Mouse (Mus musculus): ENCODE data around the gene Pias3. TPM values are rescaled to one million over a fixed set of nuclear protein-coding genes. Genes with fewer than 3 reads are reported as not detected.
A peak's percentile ranks its signal among the peaks of the same experiment; 100 is the strongest.
"Not testable (repeated sequence)": the region's sequence is repeated elsewhere in the genome, so short reads cannot be mapped to it uniquely, and the experiment has no call there.

Pias3 gene
- 43.5 and 44.0 TPM in 2 replicates for polyA plus RNA-seq (2012; ENCODE audit: insufficient read depth, insufficient read length, missing spikeins)

DNA sequence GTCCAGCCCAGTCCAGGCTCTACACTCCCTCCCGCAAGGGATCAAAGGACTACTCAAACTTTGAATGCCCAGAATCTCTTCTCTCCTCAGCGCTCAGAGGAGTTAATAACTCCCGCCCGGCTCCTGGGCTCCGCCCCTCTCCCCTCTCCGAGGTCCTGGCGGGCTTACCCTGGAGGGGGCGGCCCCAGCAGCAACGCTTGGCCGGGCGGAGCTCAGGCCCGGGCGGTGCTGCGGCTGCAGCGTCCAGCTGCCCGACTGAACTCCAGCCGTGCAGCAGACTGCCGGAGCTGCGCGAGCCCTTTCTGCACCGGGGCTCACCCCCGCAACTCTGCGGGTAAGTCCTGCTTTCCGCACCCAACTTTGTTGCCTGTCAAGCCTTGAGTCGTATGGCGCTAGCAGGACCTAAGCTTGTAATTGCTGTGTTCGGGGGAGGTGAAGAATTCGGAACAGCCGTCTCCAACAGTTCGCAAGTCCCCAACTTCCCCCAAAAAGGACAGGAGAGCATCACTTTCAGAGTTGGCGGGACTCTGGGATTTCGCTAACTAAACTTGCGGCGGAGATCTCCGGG lies at the start of gene Pias3:
Gene Pias3 (plus strand): TSS at position 187 of the 568 bp plus-strand sequence.
- TF ChIP-seq POLR2A (IDR thresholded peaks at IDR 0.05; ENCODE audit: borderline replicate concordance, low read depth, low read length) (no peak), CTCF (IDR thresholded peaks at IDR 0.05; ENCODE audit: low read depth, low read length) (no peak)
- H3K4me3 ChIP-seq (ENCODE audit: insufficient read depth, low read length), result peak within 1 kb of the TSS; percentile 93
- peak within 1 kb of the TSS; percentile 53 for H3K27ac ChIP-seq (ENCODE audit: insufficient read depth, low read depth, low read length)
- peaks cover 15% of the 10 kb centered on the region for H3K4me1 ChIP-seq (ENCODE audit: control insufficient read depth, insufficient read depth, low read length)

DNA sequence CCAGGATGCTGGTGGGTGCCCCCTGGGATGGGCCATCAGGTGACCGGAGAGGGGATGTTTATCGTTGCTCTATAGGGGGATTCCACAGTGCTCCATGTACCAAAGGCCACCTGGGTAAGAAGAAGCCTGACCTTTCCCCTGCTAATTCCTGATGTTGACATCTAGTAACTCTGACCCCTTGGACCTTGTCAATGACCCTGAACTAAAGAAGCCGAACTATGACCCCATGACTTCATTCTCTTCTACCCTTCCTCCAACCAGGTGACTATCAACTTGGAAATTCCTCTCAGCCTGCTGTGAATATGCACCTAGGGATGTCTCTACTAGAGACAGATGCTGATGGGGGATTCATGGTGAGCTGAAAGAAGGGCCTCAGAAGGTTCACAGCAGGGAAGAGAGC lies 48.8 kb upstream of the Pias3 start:
- no peak overlapping the region for H3K4me3 ChIP-seq (ENCODE audit: insufficient read depth, low read length)
- no peaks in the 10 kb centered on the region for H3K4me1 ChIP-seq (ENCODE audit: control insufficient read depth, insufficient read depth, low read length)
- H3K27ac ChIP-seq (ENCODE audit: insufficient read depth, low read depth, low read length), result no peak overlapping the region
- TF ChIP-seq POLR2A (IDR thresholded peaks at IDR 0.05; ENCODE audit: borderline replicate concordance, low read depth, low read length) (no peak), CTCF (IDR thresholded peaks at IDR 0.05; ENCODE audit: low read depth, low read length) (no peak)

DNA sequence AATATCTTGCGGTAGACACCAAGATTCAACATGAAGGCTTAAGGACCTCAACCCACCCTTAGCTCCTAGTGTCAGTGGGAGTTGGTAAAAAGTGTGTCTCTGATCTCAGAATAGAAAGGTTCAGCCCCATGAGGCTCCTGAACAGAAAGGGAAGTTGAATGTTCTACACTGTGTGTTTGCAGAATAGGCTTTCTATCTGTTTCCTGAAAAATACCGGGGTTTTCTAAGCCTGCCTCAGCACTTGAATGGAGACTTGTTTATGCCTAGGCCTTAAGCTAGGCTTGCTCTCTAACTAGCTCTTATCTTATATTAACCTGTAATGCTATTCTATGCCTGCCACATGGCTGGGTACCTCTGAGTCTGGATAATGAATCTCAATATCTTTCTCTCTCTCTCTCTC lies 35.3 kb upstream of the Pias3 start:
- TF ChIP-seq CTCF (IDR thresholded peaks at IDR 0.05; ENCODE audit: low read depth, low read length) (no peak), POLR2A (IDR thresholded peaks at IDR 0.05; ENCODE audit: borderline replicate concordance, low read depth, low read length) (no peak)
- H3K27ac ChIP-seq (ENCODE audit: insufficient read depth, low read depth, low read length), result peak overlapping the region; percentile 76
- no peak overlapping the region for H3K4me3 ChIP-seq (ENCODE audit: insufficient read depth, low read length)

DNA sequence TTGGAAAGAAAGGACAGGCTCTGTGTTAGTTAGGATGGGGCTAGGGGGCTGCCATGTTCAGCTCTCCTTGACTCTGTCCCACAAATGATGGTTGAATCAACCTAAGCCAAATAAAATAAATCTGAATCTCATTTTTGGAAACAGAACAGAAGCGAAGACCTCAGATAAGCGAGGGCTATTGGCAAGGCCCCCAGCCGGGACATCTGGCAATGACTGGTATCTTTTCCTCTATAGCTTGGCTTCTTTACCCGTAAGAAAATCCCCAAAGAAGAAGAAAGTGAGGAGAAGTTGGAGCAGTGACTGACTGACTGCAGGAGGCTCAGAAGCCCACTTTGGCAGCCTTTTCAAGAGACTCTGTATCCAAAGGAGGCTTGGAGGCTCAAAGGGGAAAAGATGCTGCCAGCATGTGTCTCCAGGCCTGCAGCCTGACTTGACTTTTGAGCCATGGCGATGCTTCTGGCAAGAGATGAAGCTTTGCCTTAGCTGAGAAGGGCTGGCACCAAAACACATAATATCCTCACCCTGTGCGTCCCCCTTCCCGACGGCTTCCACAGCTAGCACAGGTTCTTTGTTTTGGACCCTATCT lies 33.4 kb upstream of the Pias3 start:
- Histone ChIP-seq H3K4me1 (ENCODE audit: control insufficient read depth, insufficient read depth, low read length) (peaks cover 17% of the 10 kb centered on the region), H3K27ac (ENCODE audit: insufficient read depth, low read depth, low read length) (no peak overlapping the region)
- TF ChIP-seq CTCF (IDR thresholded peaks at IDR 0.05; ENCODE audit: low read depth, low read length), result no peak
- no peak for TF ChIP-seq POLR2A (IDR thresholded peaks at IDR 0.05; ENCODE audit: borderline replicate concordance, low read depth, low read length)

More for the DNA sequence above, 35.3 kb upstream of the Pias3 start:
- peaks cover 17% of the 10 kb centered on the region for H3K4me1 ChIP-seq (ENCODE audit: control insufficient read depth, insufficient read depth, low read length)

DNA sequence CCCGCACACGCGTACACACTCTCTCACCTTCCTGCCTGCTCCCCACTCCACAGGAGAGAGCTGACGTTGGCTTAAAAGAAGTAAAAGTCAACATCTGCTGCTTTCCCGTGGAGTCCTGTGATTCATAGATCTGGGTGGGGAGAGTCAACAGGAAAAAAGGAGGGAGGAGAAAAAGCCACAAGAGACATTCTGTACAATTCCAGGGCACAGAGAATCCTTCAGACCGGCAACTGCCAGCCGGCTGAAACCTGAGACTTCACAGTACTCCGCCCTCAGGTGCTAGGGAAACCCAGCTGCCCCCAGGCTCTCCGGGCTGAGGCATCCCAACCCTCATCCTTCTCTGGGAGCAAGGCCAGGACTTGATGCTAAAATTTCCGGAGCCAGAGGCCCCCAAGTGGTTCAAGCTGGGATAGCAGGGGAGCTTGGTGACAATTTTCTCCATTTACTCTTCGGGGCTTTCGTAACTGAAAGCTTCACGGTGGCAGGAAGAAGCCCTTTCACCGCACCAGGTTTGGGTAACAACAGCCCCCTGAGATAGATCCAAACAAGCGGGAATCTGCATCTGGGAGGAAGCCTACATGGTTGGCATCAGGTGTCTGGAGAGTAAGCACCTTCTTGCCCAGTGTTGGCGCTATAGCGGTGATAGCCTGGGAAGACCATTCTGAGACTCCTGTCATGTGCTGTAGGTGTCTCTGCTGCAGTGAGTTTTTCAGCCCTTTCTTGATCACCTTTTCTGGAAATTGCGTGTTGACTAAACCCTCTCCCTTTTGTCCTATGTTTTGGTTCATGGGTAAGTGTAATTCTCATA lies 32.5 kb upstream of the Pias3 start:
- peaks cover 17% of the 10 kb centered on the region for H3K4me1 ChIP-seq (ENCODE audit: control insufficient read depth, insufficient read depth, low read length)
- H3K27ac ChIP-seq (ENCODE audit: insufficient read depth, low read depth, low read length), result no peak overlapping the region
- H3K4me3 ChIP-seq (ENCODE audit: insufficient read depth, low read length), result no peak overlapping the region
- TF ChIP-seq CTCF (IDR thresholded peaks at IDR 0.05; ENCODE audit: low read depth, low read length) (peak; percentile 66), POLR2A (IDR thresholded peaks at IDR 0.05; ENCODE audit: borderline replicate concordance, low read depth, low read length) (no peak)

More for the DNA sequence above, 33.4 kb upstream of the Pias3 start:
- no peak overlapping the region for H3K4me3 ChIP-seq (ENCODE audit: insufficient read depth, low read length)

DNA sequence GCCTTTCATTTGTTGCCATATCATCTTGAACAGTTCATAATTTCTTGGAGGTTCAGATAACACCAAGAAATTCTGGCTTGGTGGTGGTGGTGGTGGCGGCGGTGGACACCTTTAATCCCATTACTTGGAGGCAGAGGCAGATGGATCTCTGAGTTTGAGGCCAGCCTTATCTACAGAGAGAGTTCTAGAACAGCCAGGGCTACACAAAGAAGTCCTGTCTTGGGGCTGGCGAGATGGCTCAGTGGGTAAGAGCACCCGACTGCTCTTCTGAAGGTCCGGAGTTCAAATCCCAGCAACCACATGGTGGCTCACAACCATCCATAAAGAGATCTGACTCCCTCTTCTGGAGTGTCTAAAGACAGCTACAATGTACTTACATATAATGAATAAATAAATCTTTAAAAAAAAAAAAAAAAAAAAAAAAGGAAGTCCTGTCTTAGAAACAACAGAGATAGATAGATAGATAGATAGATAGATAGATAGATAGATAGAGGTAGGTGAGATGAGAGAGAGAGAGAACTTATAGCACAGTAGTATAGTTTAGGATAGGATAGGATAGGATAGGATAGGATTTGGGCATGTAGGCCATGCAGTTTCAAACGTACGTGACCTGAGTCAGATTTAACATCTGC lies 30.3 kb upstream of the Pias3 start:
- H3K4me1 ChIP-seq (ENCODE audit: control insufficient read depth, insufficient read depth, low read length), result peaks cover 17% of the 10 kb centered on the region
- H3K27ac ChIP-seq (ENCODE audit: insufficient read depth, low read depth, low read length); H3K4me3 ChIP-seq (ENCODE audit: insufficient read depth, low read length): not testable (repeated sequence)

DNA sequence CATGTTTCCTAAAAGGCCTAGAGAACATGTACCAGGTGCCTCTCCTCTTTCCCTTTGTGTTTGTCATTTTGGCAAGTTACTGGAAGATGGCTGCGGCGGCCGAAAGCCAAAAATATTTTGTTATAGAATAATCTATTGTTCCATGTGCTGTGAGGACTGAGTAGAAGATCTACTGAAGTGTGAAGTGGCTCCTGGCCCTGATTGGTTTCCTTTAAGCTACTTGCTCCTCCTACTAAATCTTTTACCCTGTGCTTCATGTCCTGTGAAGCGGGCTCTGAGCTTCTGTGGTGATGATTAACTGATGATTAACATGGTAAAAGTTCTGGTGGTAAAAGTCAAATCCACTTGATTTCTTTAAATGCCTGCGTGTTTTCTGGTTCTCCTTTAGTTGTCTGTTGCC lies 29.3 kb upstream of the Pias3 start:
- TF ChIP-seq POLR2A (IDR thresholded peaks at IDR 0.05; ENCODE audit: borderline replicate concordance, low read depth, low read length) (no peak), CTCF (IDR thresholded peaks at IDR 0.05; ENCODE audit: low read depth, low read length) (no peak)
- Histone ChIP-seq H3K4me1 (ENCODE audit: control insufficient read depth, insufficient read depth, low read length) (peaks cover 11% of the 10 kb centered on the region), H3K4me3 (ENCODE audit: insufficient read depth, low read length) (no peak overlapping the region), H3K27ac (ENCODE audit: insufficient read depth, low read depth, low read length) (no peak overlapping the region)

DNA sequence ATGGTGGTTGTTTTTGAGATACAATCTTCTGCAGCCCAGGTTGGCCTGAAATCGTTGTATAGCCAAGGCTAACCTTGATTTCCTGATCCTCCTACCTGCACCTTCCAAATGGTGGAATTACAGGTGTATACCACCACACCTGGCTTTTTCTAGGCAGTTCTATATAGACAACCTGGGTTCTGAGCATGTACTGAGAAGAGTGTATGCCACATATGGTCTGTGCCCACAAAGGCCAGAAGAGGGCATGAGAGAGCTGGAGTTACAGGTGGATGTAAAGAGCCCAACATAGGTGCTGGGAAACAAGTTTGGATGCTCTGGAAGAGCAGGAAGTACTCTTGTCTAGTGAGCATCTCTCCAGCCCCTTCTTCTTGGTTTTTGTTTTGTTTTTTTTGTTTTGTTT lies 28.9 kb upstream of the Pias3 start:
- Histone ChIP-seq H3K27ac (ENCODE audit: insufficient read depth, low read depth, low read length) (no peak overlapping the region), H3K4me3 (ENCODE audit: insufficient read depth, low read length) (no peak overlapping the region), H3K4me1 (ENCODE audit: control insufficient read depth, insufficient read depth, low read length) (peaks cover 10% of the 10 kb centered on the region)
- no peak for TF ChIP-seq POLR2A (IDR thresholded peaks at IDR 0.05; ENCODE audit: borderline replicate concordance, low read depth, low read length)
- no peak for TF ChIP-seq CTCF (IDR thresholded peaks at IDR 0.05; ENCODE audit: low read depth, low read length)

DNA sequence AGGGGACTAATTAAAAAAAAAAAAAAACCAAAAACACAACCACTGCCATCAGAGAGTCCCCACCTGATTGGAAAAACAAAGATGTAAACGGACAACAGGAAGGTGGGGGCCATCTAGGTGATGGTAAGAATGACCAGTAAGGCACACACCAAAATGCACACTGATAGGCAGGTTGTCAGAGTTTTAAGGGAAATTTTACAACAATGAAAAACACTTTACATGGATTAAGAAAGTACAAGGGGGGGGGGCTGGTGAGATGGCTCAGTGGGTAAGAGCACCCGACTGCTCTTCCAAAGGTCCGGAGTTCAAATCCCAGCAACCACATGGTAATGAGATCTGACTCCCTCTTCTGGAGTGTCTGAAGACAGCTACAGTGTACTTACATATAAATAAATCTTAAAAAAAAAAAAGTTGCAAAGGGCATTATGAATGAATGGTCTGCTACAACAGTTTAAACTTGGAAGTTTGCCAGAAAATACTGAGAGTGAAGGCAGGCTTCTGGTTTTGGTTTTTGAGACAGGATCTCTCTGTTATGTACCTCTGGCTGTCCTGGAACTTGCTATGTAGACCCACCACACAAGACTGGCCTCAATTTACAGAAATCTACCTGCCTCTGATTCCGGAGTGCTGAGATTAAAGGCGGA lies 27.6 kb upstream of the Pias3 start:
- TF ChIP-seq CTCF (IDR thresholded peaks at IDR 0.05; ENCODE audit: low read depth, low read length) (no peak), POLR2A (IDR thresholded peaks at IDR 0.05; ENCODE audit: borderline replicate concordance, low read depth, low read length) (no peak)
- Histone ChIP-seq H3K4me3 (ENCODE audit: insufficient read depth, low read length) (no peak overlapping the region), H3K27ac (ENCODE audit: insufficient read depth, low read depth, low read length) (no peak overlapping the region), H3K4me1 (ENCODE audit: control insufficient read depth, insufficient read depth, low read length) (peaks cover 10% of the 10 kb centered on the region)

Data from bone marrow macrophage, adult 2 months (primary cell).